Mouse (Mus musculus) heart, embryonic 15.5 days (tissue): ENCODE measurements around the gene Asxl2. TPM values are rescaled to one million over a fixed set of nuclear protein-coding genes. Genes with fewer than 3 reads are reported as not detected.

Experiments used
- ATAC-seq: fragments of 200-750 bp; cut with Nextera tagmentation; replicated peaks from 2 replicates; pipeline ENCODE4 v1.8.0; 2017; ENCODE audit warnings: low read depth, moderate TSS enrichment; ENCODE audit not compliant: insufficient number of reproducible peaks, insufficient read depth, low FRiP score
- H3K27ac ChIP-seq: fragments of 300-500 bp; sonication (generic); 2 replicates; pipeline ENCODE4 v1.5.1; 2015; ENCODE audit warnings: mild to moderate bottlenecking, inconsistent platforms
- H3K27me3 ChIP-seq: fragments of 300-500 bp; sonication (generic); 2 replicates; pipeline ENCODE4 v1.6.1; 2015; ENCODE audit warnings: inconsistent platforms
- H3K36me3 ChIP-seq: fragments of 300-500 bp; sonication (generic); 2 replicates; pipeline ENCODE4 v1.6.1; 2015; ENCODE audit warnings: mild to moderate bottlenecking, inconsistent platforms
- H3K4me1 ChIP-seq: fragments of 300-500 bp; sonication (generic); replicated peaks from 2 replicates; pipeline ENCODE4 v1.6.1; 2015; ENCODE audit warnings: inconsistent platforms
- H3K4me2 ChIP-seq: fragments of 300-500 bp; sonication (generic); 2 replicates; pipeline ENCODE4 v1.6.1; 2015; ENCODE audit warnings: inconsistent platforms, mild to moderate bottlenecking, moderate library complexity
- H3K4me3 ChIP-seq: fragments of 300-500 bp; sonication (generic); 2 replicates; pipeline ENCODE4 v1.5.1; 2015; ENCODE audit warnings: mild to moderate bottlenecking, inconsistent platforms
- H3K9ac ChIP-seq: fragments of 300-500 bp; sonication (generic); 2 replicates; pipeline ENCODE4 v1.6.1; 2015; ENCODE audit warnings: mild to moderate bottlenecking, inconsistent platforms
- H3K9me3 ChIP-seq: fragments of 300-500 bp; sonication (generic); replicated peaks from 2 replicates; pipeline ENCODE4 v1.6.1; 2016; ENCODE audit warnings: inconsistent platforms
- WGBS: fragments of 180-500 bp; shearing (Covaris S2); methylation state at CpG from one replicate; pipeline ENCODE4 v1.1.7; 2015; ENCODE audit warnings: mixed read lengths; 5-methylcytosine and 5-hydroxymethylcytosine counted together
- polyA plus RNA-seq: library from polyadenylated mRNA; unstranded; fragments of >200 nt; fragmentation: Nextera tagmentation; extraction: Ambion mirVana; gene quantifications from 2 replicates; pipeline ENCODE4 v1.2.1, GENCODE M21; 2015

Gene Asxl2
- polyA plus RNA-seq, 1 experiment from 2014 or later: 14.4 TPM

DNA sequence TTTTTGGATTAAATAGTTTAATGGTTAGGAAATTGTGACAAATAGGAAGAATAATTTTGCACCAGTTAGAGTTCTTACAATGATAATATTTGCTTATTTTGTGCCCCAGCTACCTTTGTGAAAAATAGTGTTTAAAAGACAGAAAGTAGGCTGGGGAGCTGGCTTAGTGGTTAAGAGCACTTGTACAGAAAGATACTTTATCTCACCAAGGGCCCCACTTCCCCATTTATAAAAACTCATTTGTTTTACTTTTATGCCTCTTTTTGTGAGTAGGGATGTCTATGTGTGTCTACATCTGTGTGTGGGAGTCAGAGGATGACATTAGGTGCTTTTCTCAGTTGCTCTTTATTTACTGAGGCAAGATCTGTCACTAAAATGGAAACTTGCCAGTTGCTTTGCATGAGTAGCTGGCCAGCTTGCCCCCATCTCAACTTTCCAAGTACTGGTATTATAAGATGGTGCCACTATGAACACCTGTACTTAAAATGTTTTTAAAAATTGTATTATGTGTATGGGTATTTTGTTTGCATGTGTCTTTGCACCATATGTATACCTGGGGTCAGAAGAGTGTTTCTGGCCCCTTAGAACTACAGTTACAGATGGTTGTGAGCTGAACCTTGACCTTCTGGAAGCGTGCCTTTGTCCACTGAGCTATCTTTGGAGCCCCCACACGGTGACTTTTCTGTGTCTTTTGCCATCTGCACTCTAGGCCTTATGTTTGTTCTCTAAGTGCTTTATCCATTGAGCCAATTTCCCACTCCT is 3.2 kb downstream of the Asxl2 start:
- H3K27me3 ChIP-seq: no peaks in the 10 kb centered on the region
- WGBS: 75% methylated on average over 2 of the region's 2 CpGs
- no peak overlapping the region for H3K9ac ChIP-seq
- H3K36me3 ChIP-seq: no peaks in the 10 kb centered on the region
- peaks cover 21% of the 10 kb centered on the region for H3K4me1 ChIP-seq
- no peak overlapping the region for H3K27ac ChIP-seq
- H3K4me2 ChIP-seq: no peak overlapping the region
- ATAC-seq: no peak
- no peak overlapping the region for H3K4me3 ChIP-seq
- H3K9me3 ChIP-seq: no peaks in the 10 kb centered on the region

DNA sequence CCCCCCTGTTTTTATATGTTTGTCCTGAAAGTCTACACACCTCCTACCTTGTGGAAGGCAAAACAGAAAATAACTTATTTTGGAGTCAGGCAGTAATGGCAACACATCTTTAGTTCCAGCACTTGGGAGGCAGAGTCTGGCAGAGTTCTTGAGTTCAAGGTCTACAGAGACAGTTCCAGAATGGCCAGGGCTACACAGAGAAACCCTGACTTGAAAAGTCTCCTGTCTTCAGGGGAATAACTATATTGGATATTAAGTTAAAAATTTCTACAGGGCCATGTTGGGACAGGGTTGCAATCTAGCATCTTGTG is 3.7 kb downstream of the Asxl2 start:
- Histone ChIP-seq H3K4me2 (no peak overlapping the region), H3K27me3 (no peaks in the 10 kb centered on the region), H3K4me1 (peaks cover 17% of the 10 kb centered on the region), H3K4me3 (no peak overlapping the region), H3K9me3 (no peaks in the 10 kb centered on the region), H3K36me3 (no peaks in the 10 kb centered on the region), H3K27ac (no peak overlapping the region), H3K9ac (no peak overlapping the region)
- ATAC-seq: no peak

DNA sequence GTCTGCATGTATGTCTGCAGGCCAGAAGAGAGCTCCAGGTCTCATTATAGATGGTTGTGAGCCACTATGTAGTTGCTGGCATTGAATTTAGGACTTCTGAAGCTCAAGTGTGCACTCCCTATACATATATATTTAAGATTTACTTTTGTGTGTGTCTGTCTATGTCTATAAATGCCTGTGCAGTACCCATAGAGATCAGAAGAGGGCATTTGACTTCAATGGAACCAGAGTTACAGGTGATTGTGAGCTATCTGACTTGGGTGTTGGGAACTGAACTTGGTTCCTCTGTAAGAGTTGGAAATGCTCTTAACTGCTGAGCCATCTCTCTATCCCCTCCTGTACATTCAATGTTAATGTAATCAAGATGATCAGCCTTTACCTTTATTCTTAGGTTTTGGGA is 4.3 kb downstream of the Asxl2 start:
- no peak overlapping the region for H3K27ac ChIP-seq
- no peaks in the 10 kb centered on the region for H3K27me3 ChIP-seq
- no peak overlapping the region for H3K4me2 ChIP-seq

DNA sequence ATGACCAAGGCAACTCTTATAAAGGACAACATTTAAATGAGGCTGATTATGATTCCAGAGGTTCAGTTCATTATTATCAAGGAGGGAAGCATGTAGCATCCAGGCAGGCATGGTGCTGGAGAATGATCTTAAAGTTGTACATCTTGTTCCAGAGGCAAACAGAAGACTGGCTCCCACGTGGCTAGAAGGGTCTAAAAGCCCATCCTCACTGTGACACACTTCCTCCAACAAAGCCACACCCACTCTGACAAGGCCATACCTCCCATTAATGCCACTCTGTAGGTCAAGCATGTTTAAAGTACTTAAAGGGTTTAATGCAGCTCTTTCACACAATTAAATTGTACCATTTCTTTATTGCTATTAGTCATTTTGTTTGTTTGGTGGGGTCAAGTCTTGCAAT is 7.1 kb downstream of the Asxl2 start:
- Histone ChIP-seq H3K9me3 (no peaks in the 10 kb centered on the region), H3K27ac (no peak overlapping the region), H3K4me3 (no peak overlapping the region), H3K36me3 (no peaks in the 10 kb centered on the region), H3K9ac (no peak overlapping the region), H3K4me1 (peaks cover 8% of the 10 kb centered on the region), H3K27me3 (no peaks in the 10 kb centered on the region), H3K4me2 (no peak overlapping the region)
- WGBS: 54% methylated on average over 1 of the region's 1 CpGs
- ATAC-seq: no peak

More for the DNA sequence above, 4.3 kb downstream of the Asxl2 start:
- Histone ChIP-seq H3K36me3 (no peaks in the 10 kb centered on the region), H3K4me1 (peaks cover 14% of the 10 kb centered on the region), H3K9me3 (no peaks in the 10 kb centered on the region), H3K9ac (no peak overlapping the region), H3K4me3 (no peak overlapping the region)
- ATAC-seq: no peak

DNA sequence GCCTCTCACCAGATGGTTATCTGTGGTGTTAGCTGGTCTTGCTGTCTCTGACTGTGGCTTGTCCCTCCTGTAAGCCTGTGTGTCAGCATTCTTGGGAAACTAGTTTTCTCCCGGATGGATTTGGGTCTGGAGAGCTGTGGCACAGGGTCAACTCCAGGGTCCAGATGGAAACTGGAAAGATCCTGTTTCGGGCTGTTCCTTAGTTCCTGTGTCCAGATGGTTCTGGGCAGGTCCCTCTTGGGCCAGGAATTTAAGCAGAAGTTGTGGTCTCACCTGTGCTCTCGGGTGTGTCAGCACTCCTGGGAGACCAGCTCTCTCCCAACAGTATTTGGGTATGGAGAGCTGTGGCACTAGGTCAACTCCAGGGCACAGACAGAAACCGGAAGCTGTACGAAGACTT is 9.8 kb downstream of the Asxl2 start:
- Histone ChIP-seq H3K4me2 (no peak overlapping the region), H3K9me3 (no peaks in the 10 kb centered on the region), H3K27ac (no peak overlapping the region), H3K27me3 (no peaks in the 10 kb centered on the region), H3K36me3 (no peaks in the 10 kb centered on the region), H3K4me3 (no peak overlapping the region), H3K4me1 (peaks cover 7% of the 10 kb centered on the region), H3K9ac (no peak overlapping the region)
- no peak for ATAC-seq
- WGBS: 81% methylated on average over 5 of the region's 5 CpGs

DNA sequence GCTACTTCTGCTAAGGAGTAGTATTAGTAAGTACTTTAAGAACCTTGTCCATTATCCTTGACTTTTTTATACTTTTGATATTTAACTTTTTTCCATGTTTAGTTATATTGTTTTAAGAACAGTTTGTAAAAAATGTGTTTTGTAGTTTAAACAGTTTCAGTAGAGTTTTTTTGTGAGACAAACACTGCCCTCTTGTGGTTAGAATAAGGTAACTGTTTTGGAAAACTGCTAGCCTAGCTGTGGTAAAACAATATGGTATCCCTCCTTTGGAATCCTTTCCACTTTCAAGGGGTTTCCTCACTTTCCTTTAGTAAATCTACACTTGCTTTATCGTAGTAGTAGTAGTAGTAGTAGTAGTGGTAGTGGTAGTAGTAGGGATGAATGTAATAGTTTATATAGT is 11.2 kb downstream of the Asxl2 start:
- Histone ChIP-seq H3K9ac (no peak overlapping the region), H3K27me3 (no peaks in the 10 kb centered on the region), H3K4me2 (no peak overlapping the region), H3K27ac (no peak overlapping the region), H3K4me3 (no peak overlapping the region), H3K36me3 (no peaks in the 10 kb centered on the region), H3K4me1 (peaks cover 7% of the 10 kb centered on the region), H3K9me3 (no peaks in the 10 kb centered on the region)
- 100% methylated on average over 1 of the region's 1 CpGs for WGBS
- ATAC-seq: no peak

DNA sequence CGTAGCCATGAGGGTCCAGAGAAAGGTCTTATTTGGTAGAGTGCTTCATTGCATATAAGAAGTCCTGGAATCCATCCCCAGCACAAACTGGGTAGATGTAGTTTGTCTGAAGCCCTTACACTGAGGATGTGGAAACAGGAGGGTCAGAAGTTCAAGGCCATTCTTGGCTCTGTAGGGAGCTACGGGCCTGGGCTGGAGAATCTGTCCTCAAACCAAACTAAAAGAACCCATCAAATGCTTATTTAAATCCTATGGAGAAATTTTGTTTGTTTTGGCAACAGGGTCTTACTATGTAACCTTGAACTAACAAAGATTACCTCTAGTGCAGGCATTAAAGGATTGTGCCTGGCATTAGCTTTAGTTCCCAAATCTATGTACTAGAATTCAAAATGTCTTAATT is 14.3 kb downstream of the Asxl2 start:
- no peak for ATAC-seq
- 65% methylated on average over 2 of the region's 2 CpGs for WGBS
- H3K4me1 ChIP-seq: peaks cover 7% of the 10 kb centered on the region

DNA sequence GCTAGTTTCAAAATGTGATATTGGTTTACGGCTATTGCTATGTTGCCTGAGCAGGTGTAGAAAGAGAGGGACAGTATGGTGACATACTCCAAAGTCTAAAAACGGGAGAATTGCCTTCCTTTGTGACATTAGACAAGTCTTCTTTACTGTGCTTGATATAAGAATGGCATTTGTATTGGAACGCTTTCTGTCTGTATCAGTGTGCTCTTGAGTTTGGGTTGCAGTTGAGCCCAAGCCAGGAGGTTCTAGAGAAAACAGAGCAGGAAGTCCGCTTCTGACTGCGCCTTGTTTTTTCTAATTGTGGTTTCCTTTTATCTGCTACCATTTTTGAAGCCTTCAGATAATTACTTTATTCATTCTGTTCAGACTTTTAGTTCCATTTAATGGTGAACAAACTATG is 14.7 kb downstream of the Asxl2 start:
- H3K27me3 ChIP-seq: no peaks in the 10 kb centered on the region
- ATAC-seq: no peak
- no peak overlapping the region for H3K4me3 ChIP-seq
- H3K9ac ChIP-seq: no peak overlapping the region
- 66% methylated on average over 5 of the region's 5 CpGs for WGBS
- H3K27ac ChIP-seq: no peak overlapping the region
- H3K4me1 ChIP-seq: peaks cover 7% of the 10 kb centered on the region
- no peaks in the 10 kb centered on the region for H3K36me3 ChIP-seq
- H3K4me2 ChIP-seq: no peak overlapping the region
- no peaks in the 10 kb centered on the region for H3K9me3 ChIP-seq

More for the DNA sequence above, 14.3 kb downstream of the Asxl2 start:
- Histone ChIP-seq H3K27me3 (no peaks in the 10 kb centered on the region), H3K4me2 (no peak overlapping the region), H3K36me3 (no peaks in the 10 kb centered on the region), H3K4me3 (no peak overlapping the region), H3K9me3 (no peaks in the 10 kb centered on the region), H3K9ac (no peak overlapping the region), H3K27ac (no peak overlapping the region)

DNA sequence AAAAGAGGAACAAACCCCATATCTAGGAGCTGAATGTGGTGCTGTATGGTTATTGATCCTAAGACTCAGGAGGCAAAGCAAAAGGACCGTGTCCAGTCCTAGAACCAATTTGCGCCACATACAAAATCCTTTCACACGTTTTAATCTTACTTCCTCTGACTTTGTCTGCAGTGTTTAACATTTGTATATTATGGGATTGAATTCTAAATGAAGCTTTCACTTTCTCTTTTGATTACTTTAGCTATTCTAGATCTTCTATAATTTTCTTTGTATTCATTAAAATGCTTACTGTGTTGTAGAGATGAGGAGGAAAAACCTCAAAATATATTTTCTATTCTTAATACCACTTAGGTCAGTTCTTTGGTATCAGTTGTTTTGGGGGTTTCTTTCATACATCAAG is 26.9 kb downstream of the Asxl2 start:
- peaks cover 35% of the 10 kb centered on the region for H3K36me3 ChIP-seq
- H3K4me3 ChIP-seq: no peak overlapping the region
- no peak for ATAC-seq
- H3K27me3 ChIP-seq: no peaks in the 10 kb centered on the region
- no peak overlapping the region for H3K9ac ChIP-seq
- H3K4me2 ChIP-seq: no peak overlapping the region
- 89% methylated on average over 3 of the region's 3 CpGs for WGBS
- no peaks in the 10 kb centered on the region for H3K9me3 ChIP-seq
- no peak overlapping the region for H3K27ac ChIP-seq
- no peaks in the 10 kb centered on the region for H3K4me1 ChIP-seq

DNA sequence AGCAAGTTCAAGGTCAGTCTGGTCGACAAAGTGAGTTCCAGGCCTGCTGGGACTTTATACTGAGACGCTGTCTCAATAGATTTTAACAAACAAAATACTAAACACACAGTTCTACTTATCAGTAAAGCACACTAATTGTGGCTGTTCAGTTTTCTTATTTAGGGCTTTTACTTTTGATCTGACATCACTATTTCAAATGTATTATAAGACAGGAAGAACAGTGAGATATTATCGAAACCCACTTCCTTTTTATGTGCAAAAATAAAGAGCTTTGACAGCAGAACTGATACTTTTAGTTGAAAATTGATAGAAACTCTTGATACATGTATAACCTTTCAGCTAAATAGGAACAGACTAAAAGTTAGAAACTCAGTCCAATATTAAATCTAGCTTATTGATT is 36.4 kb downstream of the Asxl2 start:
- Histone ChIP-seq H3K27ac (no peak overlapping the region), H3K4me1 (no peaks in the 10 kb centered on the region), H3K9ac (no peak overlapping the region), H3K27me3 (no peaks in the 10 kb centered on the region), H3K4me3 (no peak overlapping the region), H3K4me2 (no peak overlapping the region), H3K9me3 (no peaks in the 10 kb centered on the region), H3K36me3 (peaks cover 22% of the 10 kb centered on the region)
- no peak for ATAC-seq
- whole genome bisulfite sequencing: 90% methylated on average over 3 of the region's 3 CpGs

DNA sequence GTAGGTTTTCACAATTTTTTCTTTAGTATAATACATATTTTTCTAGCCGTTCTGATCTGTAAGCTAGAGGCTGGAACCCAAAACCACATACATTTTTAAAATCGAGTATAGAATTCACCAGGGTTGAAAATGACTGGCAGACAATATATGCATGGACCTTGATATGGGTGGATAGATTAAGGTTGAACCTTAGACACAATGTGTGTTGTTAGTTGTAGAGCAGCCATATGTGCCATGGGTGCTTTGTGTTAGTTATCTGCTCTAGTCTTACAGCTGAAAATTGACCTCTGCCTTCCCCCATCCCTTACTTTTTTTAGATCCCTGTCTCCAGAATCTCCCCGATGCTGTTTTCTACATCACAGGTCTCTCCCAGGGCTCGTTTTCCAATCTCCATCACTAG is 73.0 kb downstream of the Asxl2 start:
- no peak for ATAC-seq
- Histone ChIP-seq H3K9ac (no peak overlapping the region), H3K27me3 (no peaks in the 10 kb centered on the region), H3K36me3 (peaks cover 63% of the 10 kb centered on the region), H3K27ac (no peak overlapping the region), H3K4me3 (no peak overlapping the region), H3K9me3 (no peaks in the 10 kb centered on the region), H3K4me1 (no peaks in the 10 kb centered on the region), H3K4me2 (no peak overlapping the region)
- WGBS: 79% methylated on average over 4 of the region's 4 CpGs

DNA sequence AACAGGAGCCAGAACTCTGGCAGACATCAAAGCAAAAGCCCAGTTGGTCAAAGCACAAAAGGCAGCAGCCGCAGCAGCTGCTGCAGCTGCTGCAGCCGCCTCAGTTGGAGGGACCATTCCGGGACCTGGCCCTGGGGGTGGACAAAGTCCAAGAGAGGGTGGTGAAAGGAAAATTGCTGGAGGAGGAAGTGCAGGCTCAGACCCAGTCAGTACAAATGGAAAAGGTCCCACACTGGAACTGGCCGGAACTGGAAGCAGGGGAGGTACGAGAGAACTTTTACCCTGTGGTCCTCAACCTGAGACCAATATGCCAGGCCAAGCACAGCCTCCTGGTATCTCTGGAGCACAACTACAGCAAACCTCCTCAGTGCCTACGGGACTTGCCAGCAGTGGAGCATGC is 73.4 kb downstream of the Asxl2 start:
- Histone ChIP-seq H3K27ac (no peak overlapping the region), H3K4me3 (no peak overlapping the region), H3K27me3 (no peaks in the 10 kb centered on the region), H3K4me1 (no peaks in the 10 kb centered on the region), H3K4me2 (no peak overlapping the region), H3K36me3 (peaks cover 61% of the 10 kb centered on the region), H3K9me3 (no peaks in the 10 kb centered on the region), H3K9ac (no peak overlapping the region)
- no peak for ATAC-seq
- 77% methylated on average over 6 of the region's 6 CpGs for WGBS
